Mouse (Mus musculus) testis, adult 10 weeks (tissue): ENCODE data around the gene Pno1. TPM values are rescaled to one million over a fixed set of nuclear protein-coding genes. Genes with fewer than 3 reads are reported as not detected.

Source experiments
- polyA plus RNA-seq: library from polyadenylated mRNA; stranded (reverse); fragments of 350-450 nt; fragmentation: Illumina TruSeq; extraction: RNeasy Lipid Tissue Mini Kit (QIAGEN cat#74804); gene quantifications from one replicate; pipeline ENCODE4 v1.2.3, GENCODE M21; 2014; ENCODE audit warnings: low read depth, low replicate concordance

Gene Pno1
- polyA plus RNA-seq, result 56.8 TPM

GRCm38 (mm10) chr11:17211258-17212140, at the start of gene Pno1:
Pno1 (minus strand) TSS chr11:17211568.

GRCm38 (mm10) chr11:17257443-17257842, 46.1 kb upstream of the Pno1 start, which contains the start of gene C1d:
C1d (plus strand) TSS chr11:17257579.

GRCm38 (mm10) chr11:17181807-17182206, 29.6 kb downstream of the Pno1 start, which contains the start of gene Wdr92:
Wdr92 (plus strand) TSS chr11:17182107.

GRCm38 (mm10) chr11:17158858-17159737, 52.3 kb downstream of the Pno1 start, which contains the start of gene Ppp3r1:
Ppp3r1 (plus strand) TSS chr11:17159263.

Other genes starting within 250 kb of the Pno1 start
- 0.81 TPM for gene Cnrip1, start 160.0 kb downstream of the Pno1 start, polyA plus RNA-seq
- 1.2 TPM for gene Plek, start 159.2 kb downstream of the Pno1 start, polyA plus RNA-seq
- 68.7 TPM for gene Ppp3r1, start 52.3 kb downstream of the Pno1 start, polyA plus RNA-seq
- gene Wdr92, start 29.5 kb downstream of the Pno1 start, polyA plus RNA-seq, result 19.5 TPM
- 35.8 TPM for gene C1d, start 46.0 kb upstream of the Pno1 start, polyA plus RNA-seq